Mouse (Mus musculus) liver, embryonic 16.5 days (tissue): ENCODE measurements around the gene Clec2g. TPM values are rescaled to one million over a fixed set of nuclear protein-coding genes. Genes with fewer than 3 reads are reported as not detected.

Experiments
- ATAC-seq: fragments of 200-750 bp; cut with Nextera tagmentation; 2 replicates; pipeline ENCODE4 v1.8.0; 2017; ENCODE audit warnings: low read depth, mild to moderate bottlenecking, moderate number of reproducible peaks, moderate library complexity
- H3K27ac ChIP-seq: fragments of 300-500 bp; sonication (generic); 2 replicates; pipeline ENCODE4 v1.5.1; 2014; ENCODE audit warnings: mild to moderate bottlenecking, low read length
- H3K27me3 ChIP-seq: fragments of 300-500 bp; sonication (generic); 2 replicates; pipeline ENCODE4 v1.6.1; 2014; ENCODE audit warnings: low read depth, low read length, mixed read lengths; ENCODE audit not compliant: control insufficient read depth, insufficient read depth
- H3K36me3 ChIP-seq: fragments of 300-500 bp; sonication (generic); 2 replicates; pipeline ENCODE4 v1.6.1; 2014; ENCODE audit warnings: mild to moderate bottlenecking; ENCODE audit not compliant: control insufficient read depth, insufficient read depth
- H3K4me1 ChIP-seq: fragments of 300-500 bp; sonication (generic); 2 replicates; pipeline ENCODE4 v1.6.1; 2014; ENCODE audit warnings: low read depth, low read length, mixed read lengths; ENCODE audit not compliant: control insufficient read depth
- H3K4me2 ChIP-seq: fragments of 300-500 bp; sonication (generic); 2 replicates; pipeline ENCODE4 v1.6.1; 2014; ENCODE audit warnings: low read depth, low read length, mixed read lengths
- H3K4me3 ChIP-seq: fragments of 300-500 bp; sonication (generic); 2 replicates; pipeline ENCODE4 v1.5.1; 2014; ENCODE audit warnings: low read depth, mild to moderate bottlenecking, low read length
- H3K9ac ChIP-seq: fragments of 300-500 bp; sonication (generic); 2 replicates; pipeline ENCODE4 v1.6.1; 2014; ENCODE audit warnings: low read depth, low read length
- H3K9me3 ChIP-seq: fragments of 300-500 bp; sonication (generic); replicated peaks from 2 replicates; pipeline ENCODE4 v1.6.1; 2016; ENCODE audit warnings: low read length; ENCODE audit not compliant: control insufficient read depth
- WGBS: fragments of 180-500 bp; shearing (Covaris S2); extraction: QIAGEN DNeasy Blood & Tissue Kit; methylation state at CpG from one replicate; pipeline ENCODE4 v1.1.7; 2014; ENCODE audit not compliant: insufficient replicate concordance; 5-methylcytosine and 5-hydroxymethylcytosine counted together
- polyA plus RNA-seq: library from polyadenylated mRNA; unstranded; fragments of >200 nt; fragmentation: Nextera tagmentation; extraction: Ambion mirVana; gene quantifications from 2 replicates; pipeline ENCODE4 v1.2.1, GENCODE M21; 2015

Gene Clec2g
- polyA plus RNA-seq, 1 experiment from 2014 or later, result not detected

DNA sequence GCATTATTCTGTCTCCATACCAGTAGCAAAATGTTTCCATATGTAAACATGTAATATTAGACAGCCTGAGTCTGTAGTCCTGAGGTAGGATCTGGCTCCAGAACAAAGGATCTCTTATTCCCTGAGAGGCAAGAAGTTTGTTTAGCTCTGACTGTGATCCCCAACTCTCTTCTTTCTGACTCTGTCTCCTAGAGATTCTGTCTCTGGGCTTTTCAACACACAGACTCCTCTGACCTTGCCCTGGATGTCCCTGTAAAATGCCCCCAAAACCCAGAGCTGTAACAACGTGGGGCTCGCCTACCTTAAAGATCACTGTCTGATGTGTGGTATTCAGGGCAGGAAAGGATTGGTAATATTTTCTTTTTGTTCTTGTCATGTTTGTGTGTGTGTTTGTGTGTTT lies 58.2 kb downstream of the Clec2g start:
- H3K4me3 ChIP-seq, result no peak overlapping the region
- ATAC-seq, result no peak
- no peaks in the 10 kb centered on the region for H3K27me3 ChIP-seq
- no peaks in the 10 kb centered on the region for H3K36me3 ChIP-seq
- WGBS, result 53% methylated on average over 2 of the region's 2 CpGs
- H3K9ac ChIP-seq, result no peak overlapping the region
- no peaks in the 10 kb centered on the region for H3K9me3 ChIP-seq
- no peak overlapping the region for H3K4me2 ChIP-seq
- no peak overlapping the region for H3K27ac ChIP-seq
- H3K4me1 ChIP-seq, result peaks cover 7% of the 10 kb centered on the region

DNA sequence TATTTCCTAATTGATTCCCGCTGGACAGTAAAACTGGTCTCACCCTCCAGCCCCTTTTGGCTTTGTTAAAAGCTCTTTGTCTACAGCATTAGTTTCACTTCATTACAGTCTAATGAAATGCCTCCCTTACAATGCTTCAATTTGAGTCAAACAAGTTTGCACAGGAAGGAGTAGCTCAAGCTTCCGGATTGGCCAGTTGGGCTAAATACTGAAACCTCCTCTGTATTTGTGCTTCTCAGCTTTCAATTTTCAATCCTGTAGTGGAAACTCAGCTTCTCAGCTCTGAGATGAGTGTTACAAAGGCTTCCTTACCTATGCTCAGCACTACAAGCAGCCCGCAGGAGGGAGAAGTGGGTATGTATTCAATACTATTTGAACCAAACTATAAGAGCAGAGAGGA lies 58.6 kb downstream of the Clec2g start:
- Histone ChIP-seq H3K27me3 (no peaks in the 10 kb centered on the region), H3K4me1 (peaks cover 7% of the 10 kb centered on the region), H3K4me2 (no peak overlapping the region), H3K9ac (no peak overlapping the region), H3K36me3 (no peaks in the 10 kb centered on the region), H3K9me3 (no peaks in the 10 kb centered on the region), H3K27ac (no peak overlapping the region), H3K4me3 (no peak overlapping the region)
- ATAC-seq, result no peak
- WGBS, result 57% methylated on average over 3 of the region's 3 CpGs

DNA sequence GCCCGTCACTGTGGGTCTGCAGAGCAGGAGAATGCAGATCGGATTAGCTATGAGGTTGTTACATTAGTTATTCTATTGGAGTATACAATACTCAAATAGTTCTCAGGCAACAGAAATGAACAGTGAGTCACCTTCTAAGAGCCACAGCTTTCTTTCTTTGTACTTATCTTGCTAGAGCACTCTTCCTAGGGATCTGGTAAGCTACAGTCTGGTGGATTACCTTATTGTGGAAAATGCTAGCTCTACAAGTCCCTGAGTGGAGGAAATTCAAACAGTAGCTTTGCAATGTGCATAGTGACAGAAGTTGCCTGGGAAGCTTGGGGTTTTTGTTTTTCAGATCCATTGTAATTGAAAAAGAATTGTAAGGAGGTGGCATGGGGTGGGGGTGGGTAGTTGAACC lies 59.0 kb downstream of the Clec2g start:
- Histone ChIP-seq H3K9me3 (no peaks in the 10 kb centered on the region), H3K4me1 (peaks cover 7% of the 10 kb centered on the region), H3K27me3 (no peaks in the 10 kb centered on the region), H3K36me3 (no peaks in the 10 kb centered on the region), H3K9ac (no peak overlapping the region), H3K4me3 (no peak overlapping the region), H3K4me2 (no peak overlapping the region), H3K27ac (no peak overlapping the region)
- no peak for ATAC-seq
- 58% methylated on average over 2 of the region's 2 CpGs for WGBS

DNA sequence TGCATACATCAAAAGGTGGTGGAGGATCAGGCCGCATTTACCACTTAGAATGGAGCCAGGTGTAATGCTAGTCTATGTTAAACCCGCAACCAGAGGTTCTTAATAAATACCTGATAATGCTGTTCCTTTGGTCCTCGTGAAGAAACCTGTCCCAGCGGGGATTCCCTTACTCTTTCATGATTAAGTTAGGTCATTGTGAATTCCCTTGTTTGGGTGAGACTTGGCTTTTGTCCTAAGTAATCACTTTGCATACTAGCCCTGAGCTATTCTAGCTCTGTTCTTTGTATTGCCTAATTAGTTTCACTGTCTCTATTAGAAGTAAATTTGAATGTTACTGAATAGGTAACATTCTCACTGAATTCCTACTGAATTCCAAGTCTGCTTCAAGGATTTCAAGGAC lies 60.2 kb downstream of the Clec2g start:
- Histone ChIP-seq H3K27me3 (no peaks in the 10 kb centered on the region), H3K9ac (no peak overlapping the region), H3K27ac (no peak overlapping the region), H3K36me3 (no peaks in the 10 kb centered on the region), H3K4me3 (no peak overlapping the region), H3K4me1 (peaks cover 7% of the 10 kb centered on the region), H3K9me3 (no peaks in the 10 kb centered on the region), H3K4me2 (no peak overlapping the region)
- no peak for ATAC-seq
- WGBS, result 66% methylated on average over 4 of the region's 4 CpGs

DNA sequence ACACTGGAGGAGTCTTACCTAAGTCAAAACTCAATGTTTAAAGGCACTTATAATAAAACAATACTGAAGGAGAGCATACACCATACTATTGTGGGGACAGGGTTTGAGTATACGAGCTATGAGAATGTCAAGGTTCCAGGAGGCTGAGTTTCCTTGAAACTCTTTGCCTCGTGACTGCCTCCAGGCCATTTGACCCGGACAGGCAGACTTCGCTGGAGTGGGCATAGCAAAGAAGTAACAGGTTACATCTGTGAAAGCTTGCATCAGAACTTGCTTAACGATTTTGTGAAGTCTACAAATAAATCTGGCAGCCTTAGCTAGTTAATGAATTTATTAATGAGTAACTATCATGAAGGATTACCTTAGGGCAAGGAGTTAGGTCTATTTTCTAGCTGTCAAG lies 60.6 kb downstream of the Clec2g start:
- Histone ChIP-seq H3K4me3 (no peak overlapping the region), H3K4me2 (no peak overlapping the region), H3K9ac (no peak overlapping the region), H3K36me3 (no peaks in the 10 kb centered on the region), H3K4me1 (peaks cover 7% of the 10 kb centered on the region), H3K9me3 (no peaks in the 10 kb centered on the region), H3K27ac (no peak overlapping the region), H3K27me3 (no peaks in the 10 kb centered on the region)
- ATAC-seq, result no peak
- 78% methylated on average over 5 of the region's 5 CpGs for WGBS

DNA sequence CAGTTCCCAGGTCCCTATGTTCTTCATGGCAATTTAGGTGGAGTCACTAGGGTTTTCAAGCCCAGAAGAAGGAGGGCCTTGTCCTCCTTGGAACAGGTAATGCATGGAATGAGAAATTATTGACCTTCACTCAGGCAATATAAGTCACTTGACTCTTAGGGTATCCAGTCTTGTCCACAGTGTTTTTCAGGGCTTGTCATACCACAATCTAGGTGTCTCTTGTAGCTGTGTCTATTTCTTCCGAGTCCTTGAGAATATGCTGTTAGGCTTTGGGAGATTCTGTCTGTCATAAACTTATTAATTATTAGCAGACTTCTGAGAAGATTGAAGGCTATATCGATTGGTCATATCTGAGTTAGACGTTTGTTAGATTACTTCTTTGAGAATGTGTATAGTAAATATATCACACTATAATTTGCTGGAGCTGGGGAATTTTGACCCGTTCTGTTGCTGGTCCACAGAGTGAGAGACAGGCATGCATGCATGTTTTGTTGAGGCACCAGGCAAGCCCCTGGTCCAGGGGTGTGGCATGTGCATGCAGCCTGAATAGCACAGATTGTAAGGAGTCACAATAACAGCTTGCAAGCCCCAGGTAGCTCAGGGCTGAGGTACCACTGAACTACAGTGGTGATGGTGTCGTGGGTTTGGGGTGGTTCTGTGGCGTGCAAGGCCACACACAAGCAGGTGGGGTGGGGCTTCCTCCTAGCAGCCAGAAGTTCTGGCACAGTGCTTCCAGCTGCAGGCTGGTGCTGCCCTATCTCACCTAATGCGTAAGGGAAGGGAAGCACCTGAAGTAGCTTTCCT lies 61.3 kb downstream of the Clec2g start:
- peak; percentile 19; the same call in 1 of the 2 replicates for ATAC-seq
- H3K4me1 ChIP-seq, result peaks cover 7% of the 10 kb centered on the region
- no peak overlapping the region for H3K9ac ChIP-seq
- peak overlapping the region; percentile 43; the same call in 1 of the 2 replicates for H3K4me3 ChIP-seq
- no peaks in the 10 kb centered on the region for H3K36me3 ChIP-seq
- H3K27ac ChIP-seq, result no peak overlapping the region
- H3K27me3 ChIP-seq, result no peaks in the 10 kb centered on the region
- WGBS, result 64% methylated on average over 7 of the region's 7 CpGs
- H3K9me3 ChIP-seq, result no peaks in the 10 kb centered on the region
- H3K4me2 ChIP-seq, result peak overlapping the region; percentile 47; the same call in 1 of the 2 replicates

DNA sequence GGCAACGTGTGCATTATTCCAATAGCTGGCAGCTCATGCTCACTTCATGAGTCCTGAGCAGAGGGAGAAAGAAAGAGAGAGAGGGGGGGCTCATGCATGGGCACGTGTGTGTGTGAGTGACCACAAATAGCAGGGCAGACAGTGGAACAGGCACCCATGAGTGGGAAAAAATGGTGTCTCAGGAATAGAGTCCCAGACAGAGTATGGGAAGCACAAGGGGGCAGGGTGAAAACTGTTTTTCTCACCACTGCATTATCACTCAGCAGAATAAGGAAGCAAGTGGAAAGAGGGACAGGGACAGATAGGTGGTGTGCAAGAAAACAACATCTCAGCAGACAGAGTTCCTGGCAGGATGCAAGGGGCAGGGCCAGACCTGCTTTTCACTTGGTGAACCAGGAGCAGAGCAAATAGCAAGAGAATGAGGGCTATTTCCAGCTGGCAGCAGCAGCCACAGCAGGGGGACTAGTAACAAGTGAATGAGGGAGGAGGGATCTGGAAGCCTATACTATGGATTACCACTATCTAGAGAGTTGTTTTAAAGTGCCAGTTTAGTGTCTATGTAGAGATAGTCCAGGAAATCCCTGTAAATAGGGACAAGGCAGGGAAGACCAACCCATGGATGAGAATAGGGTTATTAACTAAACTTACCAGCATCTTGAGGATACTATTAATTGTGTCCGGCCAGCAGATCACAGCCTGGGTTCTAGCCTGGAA lies 62.0 kb downstream of the Clec2g start:
- Histone ChIP-seq H3K36me3 (no peaks in the 10 kb centered on the region), H3K27me3 (no peaks in the 10 kb centered on the region), H3K4me3 (peak overlapping the region; percentile 43), H3K9ac (peak overlapping the region; percentile 23), H3K27ac (no peak overlapping the region), H3K4me2 (peak overlapping the region; percentile 47), H3K4me1 (peaks cover 7% of the 10 kb centered on the region), H3K9me3 (no peaks in the 10 kb centered on the region)
- WGBS, result 33% methylated on average over 3 of the region's 3 CpGs
- peak; percentile 65 for ATAC-seq

DNA sequence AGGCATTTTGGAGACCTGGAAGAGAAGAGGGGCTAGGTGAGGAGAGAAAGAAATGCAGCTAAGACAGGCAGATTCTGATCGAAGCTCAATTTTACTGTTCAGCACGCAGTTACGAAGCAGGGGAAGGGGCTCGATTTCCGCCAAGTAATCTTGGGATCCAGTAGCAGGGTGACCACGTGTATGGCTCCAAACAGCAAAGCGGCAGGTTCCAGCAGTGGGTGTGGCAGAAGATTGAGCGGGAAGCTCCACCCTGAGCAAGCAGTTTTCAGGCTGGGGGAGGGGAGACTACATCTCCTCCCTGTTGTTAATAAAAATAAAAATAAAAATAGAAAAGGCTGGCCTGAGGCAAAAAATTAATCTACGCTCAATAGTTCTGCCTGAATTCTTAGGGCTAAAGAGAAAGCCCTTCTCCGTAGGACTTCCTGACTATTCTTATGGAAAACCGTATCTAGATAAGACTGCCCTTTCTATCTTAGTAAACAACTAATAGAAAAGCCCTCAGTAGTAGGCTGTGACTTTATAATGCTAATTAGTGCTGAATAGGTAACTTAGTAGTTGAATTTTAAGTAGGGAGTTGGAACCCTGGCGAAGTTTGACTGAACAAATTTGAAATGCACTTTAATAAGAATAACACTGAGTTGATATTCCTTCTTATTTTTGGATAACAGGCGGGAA lies 62.7 kb downstream of the Clec2g start:
- Histone ChIP-seq H3K27ac (no peak overlapping the region), H3K4me2 (peak overlapping the region; percentile 47), H3K36me3 (no peaks in the 10 kb centered on the region), H3K9ac (peak overlapping the region; percentile 23), H3K4me1 (peaks cover 7% of the 10 kb centered on the region), H3K4me3 (peak overlapping the region; percentile 43), H3K27me3 (no peaks in the 10 kb centered on the region), H3K9me3 (no peaks in the 10 kb centered on the region)
- 39% methylated on average over 13 of the region's 13 CpGs for WGBS
- ATAC-seq, result peak; percentile 70
